Comparison of ENCODE assay signal across 10 mouse cellular contexts in the genomic region with DNA sequence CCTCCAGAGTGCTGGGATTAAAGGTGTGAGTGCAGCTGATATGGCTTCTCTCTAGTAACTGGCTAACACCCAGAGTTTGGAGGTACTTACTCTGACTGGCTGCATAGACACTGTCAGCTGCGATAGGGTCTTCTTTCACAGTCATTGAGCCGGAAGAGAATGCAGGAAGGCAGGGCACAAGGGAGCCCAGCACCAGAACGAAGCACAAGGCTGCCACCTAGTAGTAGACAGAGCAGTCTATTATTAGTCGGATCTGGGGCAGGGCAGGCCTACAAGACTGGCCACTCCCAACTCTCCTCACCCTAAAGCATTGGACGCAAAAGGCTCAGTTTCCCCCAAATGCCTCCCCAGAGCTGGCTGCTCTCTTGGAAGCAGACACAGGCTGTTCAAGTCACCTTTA. TPM values are rescaled to one million over a fixed set of nuclear protein-coding genes. Genes with fewer than 3 reads are reported as not detected.
DNase-seq lines count a peak whose midpoint lies in the region; ATAC-seq and TF ChIP-seq lines count a peak whose summit lies in the region.
"Had no signal": no experiment of that assay in that cellular context is flagged by ENCODE, and none has a peak within 500 bp of the region (broad histone marks: within the 10 kb centered on the region; RNA-seq: fewer than 3 reads in every experiment).

No protein-coding gene starts in this region.

- no peaks in the 10 kb centered on the region for H3K36me3 ChIP-seq in liver, adult 2 months (ENCODE audit: control insufficient read depth, insufficient read depth, low read length)
- no peaks in the 10 kb centered on the region for H3K36me3 ChIP-seq in hindbrain, postnatal 0 days (ENCODE audit: insufficient read depth, low read length)
- H3K36me3 ChIP-seq in macrophage (ENCODE audit: inconsistent target), result no peaks in the 10 kb centered on the region

- no peaks in the 10 kb centered on the region for H3K4me1 ChIP-seq in liver, adult 2 months (ENCODE audit: control insufficient read depth, insufficient read depth, low read length)
- H3K4me1 ChIP-seq in hindbrain, postnatal 0 days (ENCODE audit: insufficient read depth, low read length), result peaks cover 4% of the 10 kb centered on the region; the same call in 1 of the 2 replicates

- no peaks in the 10 kb centered on the region for H3K79me2 ChIP-seq in liver, adult 2 months (ENCODE audit: control insufficient read depth, insufficient read depth, low read length)
- H3K79me2 ChIP-seq in macrophage (ENCODE audit: inconsistent target), result no peaks in the 10 kb centered on the region

- DNase-seq in adrenal gland, postnatal 10 days, result peak; percentile 39
- no peak for DNase-seq in adrenal gland, adult 8-10 months
- DNase-seq in liver, adult 2 months (ENCODE audit: extremely low read depth, low read depth, low spot score), result no peak
- no peak for DNase-seq in liver
- DNase-seq in hindbrain, postnatal 0 days (ENCODE audit: low spot score), result peak; percentile 73
- DNase-seq in natural killer cell, adult 2 months (ENCODE audit: low spot score in 2 of 2), result no peak
- DNase-seq in urinary bladder, postnatal 10 days (ENCODE audit: low spot score), result no peak

- no peaks in the 10 kb centered on the region for H3K9me3 ChIP-seq in hindbrain, postnatal 0 days (ENCODE audit: low read length)
- H3K9me3 ChIP-seq: embryonic facial prominence, embryonic 12.5 days; limb, embryonic 15.5 days had no signal

- no peak for TF ChIP-seq POLR2A in liver, adult 2 months (IDR thresholded peaks at IDR 0.05; ENCODE audit: extremely low read depth, insufficient read depth, low read length)

- ATAC-seq in hindbrain, postnatal 0 days, result peak; percentile 56

- no peak overlapping the region for H3K27ac ChIP-seq in liver, adult 2 months (replicated peaks; ENCODE audit: insufficient read depth, low read depth, low read length)
- no peak overlapping the region for H3K27ac ChIP-seq in hindbrain, postnatal 0 days
- peak overlapping the region; percentile 82 for H3K27ac ChIP-seq in macrophage
- H3K27ac ChIP-seq: embryonic facial prominence, embryonic 12.5 days; limb, embryonic 15.5 days had no signal

- peak; percentile 57 for TF ChIP-seq CTCF in liver, adult 2 months (IDR thresholded peaks at IDR 0.05; ENCODE audit: low read depth, low read length)
- peak; percentile 65 for TF ChIP-seq CTCF in hindbrain, postnatal 0 days (IDR thresholded peaks at IDR 0.05; ENCODE audit: low read depth)

- no peaks in the 10 kb centered on the region for H3K27me3 ChIP-seq in liver, adult 2 months (ENCODE audit: control insufficient read depth, insufficient read depth, low read length)
- no peaks in the 10 kb centered on the region for H3K27me3 ChIP-seq in hindbrain, postnatal 0 days (ENCODE audit: insufficient read depth, low read length)
- H3K27me3 ChIP-seq: embryonic facial prominence, embryonic 12.5 days; limb, embryonic 15.5 days had no signal

- no peak overlapping the region for H3K9ac ChIP-seq in liver, adult 2 months (ENCODE audit: low read depth, low read length)
- no peak overlapping the region for H3K9ac ChIP-seq in hindbrain, postnatal 0 days (replicated peaks; ENCODE audit: low read length)
- H3K9ac ChIP-seq: embryonic facial prominence, embryonic 12.5 days; limb, embryonic 15.5 days had no signal

- 37% methylated on average over 5 of the region's 5 CpGs for WGBS in liver, adult 2 months
- WGBS in hindbrain, postnatal 0 days, result 4% methylated on average over 5 of the region's 5 CpGs
- 1% methylated on average over 5 of the region's 5 CpGs for WGBS in macrophage (ENCODE audit: missing documents)

- no peak overlapping the region for H3K4me2 ChIP-seq in hindbrain, postnatal 0 days (ENCODE audit: low read depth, low read length)
- H3K4me2 ChIP-seq: embryonic facial prominence, embryonic 12.5 days; limb, embryonic 15.5 days had no signal

- no peak overlapping the region for H3K4me3 ChIP-seq in liver, adult 2 months (ENCODE audit: insufficient read depth, low read depth, low read length)
- H3K4me3 ChIP-seq in hindbrain, postnatal 0 days (ENCODE audit: low read length), result no peak overlapping the region
- peak overlapping the region; percentile 10 for H3K4me3 ChIP-seq in macrophage (ENCODE audit: inconsistent target)
- H3K4me3 ChIP-seq: embryonic facial prominence, embryonic 12.5 days; limb, embryonic 15.5 days had no signal

RNA-seq across cellular contexts. Expression of gene Dgkz, which starts 10.4 kb away (rescaled TPM):
- 10 to 100 TPM; 64.4 to 72.1 TPM for total RNA-seq in adrenal gland, postnatal 10 days (2021)
- 10 to 100 TPM; 47.7 to 87.4 (median 66.3) TPM for total RNA-seq in adrenal gland, adult 8-10 months (2022)
- total RNA-seq in liver, adult 2 months (2014; rRNA removed), result 13.2 and 23.6 TPM in 2 replicates
- polyA plus RNA-seq in liver, adult 2 months (2012; rRNA removed), result 43.2 and 59.5 TPM in 2 replicates
- total RNA-seq in hindbrain, postnatal 0 days (2014; rRNA removed), result 150 and 163 TPM in 2 replicates
- 40.7 and 41.2 TPM in 2 replicates for polyA plus RNA-seq in hindbrain, postnatal 0 days (2015; fragmentation: Nextera tagmentation; extraction: Ambion mirVana)
- 100 to 1,000 TPM in 24 of 26 experiments, 10 to 100 TPM in 2; 88.6 to 708 (median 387) TPM for total RNA-seq in macrophage (2018; cell fraction: chromatin; rRNA removed)
- 100 to 1,000 TPM in 1 of 26 experiments, 10 to 100 TPM in 25; 35.0 to 102 (median 78.6) TPM for total RNA-seq in macrophage (2018; cell fraction: cytosol; rRNA removed)
- total RNA-seq in macrophage (2018; cell fraction: nucleus; rRNA removed), result 100 to 1,000 TPM in 18 of 26 experiments, 10 to 100 TPM in 8; 45.8 to 338 (median 152) TPM
- polyA plus RNA-seq in macrophage (2018), result 81.8 to 163 TPM (median 99.1 TPM) in 3 replicates

RNA-seq across cellular contexts. Expression of gene Creb3l1, which starts 38.2 kb away (rescaled TPM):
- 10 to 100 TPM; 11.7 to 16.7 TPM for total RNA-seq in adrenal gland, postnatal 10 days (2021)
- 10 to 100 TPM in 2 of 4 experiments, 1 to 10 TPM in 2; 5.2 to 22.4 (median 9.8) TPM for total RNA-seq in adrenal gland, adult 8-10 months (2022)
- 0.18 and 0.20 TPM in 2 replicates for total RNA-seq in liver, adult 2 months (2014; rRNA removed)
- polyA plus RNA-seq in liver, adult 2 months (2012; rRNA removed), result 0.40 and 0.68 TPM in 2 replicates
- 3.4 and 3.5 TPM in 2 replicates for total RNA-seq in hindbrain, postnatal 0 days (2014; rRNA removed)
- 3.2 and 3.5 TPM in 2 replicates for polyA plus RNA-seq in hindbrain, postnatal 0 days (2015; fragmentation: Nextera tagmentation; extraction: Ambion mirVana)
- total RNA-seq in macrophage (2018; cell fraction: chromatin; rRNA removed), result 10 to 100 TPM in 1 of 26 experiments, 1 to 10 TPM in 2, under 1 TPM in 10, not detected in 13; 0.23 to 13.5 (median 0.44) TPM
- 1 to 10 TPM; 1.8 to 7.9 (median 4.0) TPM for total RNA-seq in macrophage (2018; cell fraction: cytosol; rRNA removed)
- 1 to 10 TPM in 17 of 26 experiments, under 1 TPM in 9; 0.32 to 4.6 (median 1.4) TPM for total RNA-seq in macrophage (2018; cell fraction: nucleus; rRNA removed)
- 1.7 to 7.4 TPM (median 6.5 TPM) in 3 replicates for polyA plus RNA-seq in macrophage (2018)

RNA-seq across cellular contexts. Expression of gene Gm9821, which starts 40.6 kb away (rescaled TPM):
- not detected for total RNA-seq in adrenal gland, postnatal 10 days (2021)
- not detected for total RNA-seq in adrenal gland, adult 8-10 months (2022)
- not detected in 2 replicates for total RNA-seq in liver, adult 2 months (2014; rRNA removed)
- not detected in 2 replicates for polyA plus RNA-seq in liver, adult 2 months (2012; rRNA removed)
- not detected in 2 replicates for total RNA-seq in hindbrain, postnatal 0 days (2014; rRNA removed)
- polyA plus RNA-seq in hindbrain, postnatal 0 days (2015; fragmentation: Nextera tagmentation; extraction: Ambion mirVana), result 0.08 TPM in 1 of 2 replicates, not detected in the other
- total RNA-seq in macrophage (2018; cell fraction: chromatin; rRNA removed), result under 1 TPM in 4 of 26 experiments, not detected in 22; 0.40 to 0.81 (median 0.55) TPM
- total RNA-seq in macrophage (2018; cell fraction: cytosol; rRNA removed), result not detected
- under 1 TPM in 3 of 26 experiments, not detected in 23; 0.37 to 0.86 (median 0.42) TPM for total RNA-seq in macrophage (2018; cell fraction: nucleus; rRNA removed)
- 0.09 TPM in 1 of 3 replicates, not detected in the others for polyA plus RNA-seq in macrophage (2018)

RNA-seq across cellular contexts. Expression of gene Mdk, which starts 54.0 kb away (rescaled TPM):
- 10 to 100 TPM; 30.8 to 36.7 TPM for total RNA-seq in adrenal gland, postnatal 10 days (2021)
- 10 to 100 TPM in 2 of 4 experiments, 1 to 10 TPM in 2; 7.7 to 13.1 (median 9.1) TPM for total RNA-seq in adrenal gland, adult 8-10 months (2022)
- total RNA-seq in liver, adult 2 months (2014; rRNA removed), result not detected in 2 replicates
- polyA plus RNA-seq in liver, adult 2 months (2012; rRNA removed), result 0.50 and 0.56 TPM in 2 replicates
- total RNA-seq in hindbrain, postnatal 0 days (2014; rRNA removed), result 54.9 and 78.4 TPM in 2 replicates
- polyA plus RNA-seq in hindbrain, postnatal 0 days (2015; fragmentation: Nextera tagmentation; extraction: Ambion mirVana), result 167 and 171 TPM in 2 replicates
- 10 to 100 TPM in 8 of 26 experiments, 1 to 10 TPM in 14, under 1 TPM in 2, not detected in 2; 0.82 to 28.2 (median 8.1) TPM for total RNA-seq in macrophage (2018; cell fraction: chromatin; rRNA removed)
- total RNA-seq in macrophage (2018; cell fraction: cytosol; rRNA removed), result 1 to 10 TPM in 6 of 26 experiments, under 1 TPM in 18, not detected in 2; 0.19 to 1.9 (median 0.79) TPM
- 10 to 100 TPM in 4 of 26 experiments, 1 to 10 TPM in 19, under 1 TPM in 1, not detected in 2; 0.92 to 18.5 (median 7.9) TPM for total RNA-seq in macrophage (2018; cell fraction: nucleus; rRNA removed)
- polyA plus RNA-seq in macrophage (2018), result 0.25 to 2.4 TPM (median 1.6 TPM) in 3 replicates

RNA-seq across cellular contexts. Expression of gene Chrm4, which starts 59.0 kb away (rescaled TPM):
- under 1 TPM; 0.18 to 0.27 TPM for total RNA-seq in adrenal gland, postnatal 10 days (2021)
- total RNA-seq in adrenal gland, adult 8-10 months (2022), result 1 to 10 TPM; 1.0 to 4.2 (median 2.6) TPM
- 0.13 TPM in 1 of 2 replicates, not detected in the other for total RNA-seq in liver, adult 2 months (2014; rRNA removed)
- polyA plus RNA-seq in liver, adult 2 months (2012; rRNA removed), result not detected in 2 replicates
- total RNA-seq in hindbrain, postnatal 0 days (2014; rRNA removed), result 3.3 and 4.4 TPM in 2 replicates
- 0.75 and 0.93 TPM in 2 replicates for polyA plus RNA-seq in hindbrain, postnatal 0 days (2015; fragmentation: Nextera tagmentation; extraction: Ambion mirVana)
- total RNA-seq in macrophage (2018; cell fraction: chromatin; rRNA removed), result 1 to 10 TPM in 2 of 26 experiments, under 1 TPM in 2, not detected in 22; 0.62 to 1.2 (median 0.89) TPM
- under 1 TPM in 3 of 26 experiments, not detected in 23; 0.05 to 0.19 (median 0.13) TPM for total RNA-seq in macrophage (2018; cell fraction: cytosol; rRNA removed)
- 1 to 10 TPM in 1 of 26 experiments, under 1 TPM in 5, not detected in 20; 0.40 to 1.2 (median 0.51) TPM for total RNA-seq in macrophage (2018; cell fraction: nucleus; rRNA removed)
- not detected in 3 replicates for polyA plus RNA-seq in macrophage (2018)

Comparison
In these comparisons a context has a peak if more than half of its experiments do, and no peak if none do; other contexts are left out.
1. DNase-seq: peak in adrenal gland, postnatal 10 days (single experiment) and hindbrain, postnatal 0 days (single experiment); none in adrenal gland, adult 8-10 months (single experiment), liver, adult 2 months (single experiment), liver (single experiment), natural killer cell, adult 2 months (0 of 2) and urinary bladder, postnatal 10 days (single experiment).